Mouse (Mus musculus) limb, embryonic 12.5 days (tissue): ENCODE measurements around the gene Scml4. TPM values are rescaled to one million over a fixed set of nuclear protein-coding genes. Genes with fewer than 3 reads are reported as not detected.

Source experiments
- ATAC-seq: fragments of 200-750 bp; cut with Nextera tagmentation; 2 replicates; pipeline ENCODE4 v1.8.0; 2017; ENCODE audit warnings: low read depth, moderate TSS enrichment; ENCODE audit not compliant: insufficient number of reproducible peaks, insufficient read depth, low FRiP score, low TSS enrichment
- H3K27ac ChIP-seq: fragments of 300-500 bp; sonication (generic); 2 replicates; pipeline ENCODE4 v1.5.1; 2016; ENCODE audit warnings: mild to moderate bottlenecking, moderate library complexity
- H3K27me3 ChIP-seq: fragments of 300-500 bp; sonication (generic); 2 replicates; pipeline ENCODE4 v1.6.1; 2016; ENCODE audit warnings: mild to moderate bottlenecking, moderate library complexity
- H3K36me3 ChIP-seq: fragments of 300-500 bp; sonication (generic); 2 replicates; pipeline ENCODE4 v1.6.1; 2016; ENCODE audit warnings: mild to moderate bottlenecking, moderate library complexity
- H3K4me1 ChIP-seq: fragments of 300-500 bp; sonication (generic); replicated peaks from 2 replicates; pipeline ENCODE4 v1.6.1; 2016
- H3K4me2 ChIP-seq: fragments of 300-500 bp; sonication (generic); 2 replicates; pipeline ENCODE4 v1.6.1; 2016; ENCODE audit warnings: mild to moderate bottlenecking, moderate library complexity
- H3K4me3 ChIP-seq: fragments of 300-500 bp; sonication (generic); replicated peaks from 2 replicates; pipeline ENCODE4 v1.5.1; 2016; ENCODE audit warnings: mild to moderate bottlenecking
- H3K9ac ChIP-seq: fragments of 300-500 bp; sonication (generic); replicated peaks from 2 replicates; pipeline ENCODE4 v1.6.1; 2016; ENCODE audit warnings: mild to moderate bottlenecking, moderate library complexity
- H3K9me3 ChIP-seq: fragments of 300-500 bp; sonication (generic); 2 replicates; pipeline ENCODE4 v1.6.1; 2016; ENCODE audit warnings: mild to moderate bottlenecking, moderate library complexity
- WGBS: fragments of 180-500 bp; shearing (Covaris S2); methylation state at CpG from one replicate; pipeline ENCODE4 v1.1.7; 2016; 5-methylcytosine and 5-hydroxymethylcytosine counted together
- polyA plus RNA-seq: library from polyadenylated mRNA; unstranded; fragments of >200 nt; fragmentation: Nextera tagmentation; extraction: Ambion mirVana; gene quantifications from 2 replicates; pipeline ENCODE4 v1.2.1, GENCODE M21; 2016

Scml4 gene
- polyA plus RNA-seq, 1 experiment from 2014 or later = 0.89 TPM

GRCm38 (mm10) chr10:42947336-42947735 is 87.2 kb downstream of the Scml4 start:
- Histone ChIP-seq H3K9me3 (no peaks in the 10 kb centered on the region), H3K36me3 (no peaks in the 10 kb centered on the region), H3K27ac (no peak overlapping the region), H3K9ac (no peak overlapping the region), H3K4me1 (peaks cover 34% of the 10 kb centered on the region), H3K4me3 (no peak overlapping the region), H3K27me3 (peaks cover 7% of the 10 kb centered on the region; the same call in 1 of the 2 replicates), H3K4me2 (no peak overlapping the region)
- WGBS = 91% methylated on average over 5 of the region's 5 CpGs
- no peak for ATAC-seq

GRCm38 (mm10) chr10:42950252-42950751 is 90.1 kb downstream of the Scml4 start:
- Histone ChIP-seq H3K4me3 (peak overlapping the region; percentile 19), H3K36me3 (no peaks in the 10 kb centered on the region), H3K9ac (no peak overlapping the region), H3K4me1 (peaks cover 34% of the 10 kb centered on the region), H3K27ac (peak overlapping the region; percentile 84), H3K9me3 (no peaks in the 10 kb centered on the region), H3K27me3 (peaks cover 7% of the 10 kb centered on the region; the same call in 1 of the 2 replicates), H3K4me2 (peak overlapping the region; percentile 53)
- peak; percentile 83 for ATAC-seq
- WGBS = 1% methylated on average over 7 of the region's 8 CpGs

GRCm38 (mm10) chr10:42951078-42952045 is 91.2 kb downstream of the Scml4 start:
- 36% methylated on average over 20 of the region's 20 CpGs for WGBS
- H3K4me2 ChIP-seq = peak overlapping the region; percentile 53; the same call in 1 of the 2 replicates
- peaks cover 34% of the 10 kb centered on the region for H3K4me1 ChIP-seq
- H3K27me3 ChIP-seq = peaks cover 10% of the 10 kb centered on the region; the same call in 1 of the 2 replicates
- H3K4me3 ChIP-seq = no peak overlapping the region
- no peak for ATAC-seq
- H3K36me3 ChIP-seq = no peaks in the 10 kb centered on the region
- H3K9me3 ChIP-seq = no peaks in the 10 kb centered on the region
- H3K9ac ChIP-seq = no peak overlapping the region
- peak overlapping the region; percentile 84; the same call in 1 of the 2 replicates for H3K27ac ChIP-seq

DNA sequence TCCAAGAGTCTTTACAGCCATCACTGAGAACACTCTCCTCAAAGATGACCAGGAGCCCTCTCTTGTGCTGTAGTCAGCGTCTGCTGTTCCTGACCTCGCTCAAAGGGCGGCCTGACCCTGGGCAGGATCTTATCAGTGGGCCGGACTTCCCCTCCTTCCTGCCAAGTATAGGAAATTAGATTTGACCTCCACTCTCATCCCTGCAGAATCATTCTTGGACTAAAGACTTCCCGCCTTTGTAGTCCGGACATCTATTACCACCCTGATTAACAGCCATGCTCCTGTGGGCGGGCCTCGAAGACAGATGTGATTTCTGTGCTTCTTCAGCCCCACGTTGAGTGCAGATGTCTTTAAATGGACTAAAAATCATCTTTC is 91.9 kb downstream of the Scml4 start:
- H3K27ac ChIP-seq = no peak overlapping the region
- 18% methylated on average over 9 of the region's 9 CpGs for WGBS

GRCm38 (mm10) chr10:42953601-42954000 is 93.4 kb downstream of the Scml4 start:
- Histone ChIP-seq H3K36me3 (no peaks in the 10 kb centered on the region), H3K4me2 (no peak overlapping the region), H3K27ac (no peak overlapping the region), H3K4me3 (no peak overlapping the region), H3K27me3 (peaks cover 19% of the 10 kb centered on the region), H3K4me1 (peaks cover 41% of the 10 kb centered on the region), H3K9me3 (no peaks in the 10 kb centered on the region), H3K9ac (no peak overlapping the region)
- 73% methylated on average over 5 of the region's 5 CpGs for WGBS
- ATAC-seq = no peak

More for the DNA sequence above, 91.9 kb downstream of the Scml4 start:
- no peak overlapping the region for H3K4me2 ChIP-seq
- peaks cover 34% of the 10 kb centered on the region for H3K4me1 ChIP-seq
- no peaks in the 10 kb centered on the region for H3K36me3 ChIP-seq
- no peaks in the 10 kb centered on the region for H3K9me3 ChIP-seq
- no peak overlapping the region for H3K4me3 ChIP-seq
- peaks cover 14% of the 10 kb centered on the region for H3K27me3 ChIP-seq
- ATAC-seq = no peak
- H3K9ac ChIP-seq = no peak overlapping the region

DNA sequence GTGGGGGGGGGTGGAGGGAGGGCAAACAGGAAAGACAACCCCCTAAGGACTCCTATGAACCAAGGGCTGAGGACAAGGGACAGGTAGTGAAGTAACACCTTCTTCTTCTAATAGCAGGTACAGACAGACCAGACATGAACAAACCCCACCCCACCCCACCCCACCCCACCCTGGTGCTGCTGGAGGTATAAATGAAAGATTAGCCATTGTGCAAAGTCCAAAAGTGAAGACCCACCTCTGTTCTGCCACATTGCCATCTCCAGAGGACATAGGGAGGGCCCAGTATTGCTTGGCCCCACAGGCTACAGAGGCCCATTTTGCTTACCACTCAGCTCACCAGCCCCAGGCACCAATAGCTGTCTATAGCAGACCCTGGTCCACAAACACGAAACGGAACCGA is 95.0 kb downstream of the Scml4 start:
- Histone ChIP-seq H3K4me2 (no peak overlapping the region), H3K9me3 (no peaks in the 10 kb centered on the region), H3K27ac (no peak overlapping the region), H3K36me3 (no peaks in the 10 kb centered on the region), H3K27me3 (peaks cover 22% of the 10 kb centered on the region), H3K9ac (no peak overlapping the region), H3K4me1 (peaks cover 28% of the 10 kb centered on the region), H3K4me3 (no peak overlapping the region)
- 99% methylated on average over 3 of the region's 3 CpGs for WGBS
- no peak for ATAC-seq

GRCm38 (mm10) chr10:42957881-42958651 is 97.9 kb downstream of the Scml4 start:
- Histone ChIP-seq H3K27ac (no peak overlapping the region), H3K4me1 (peaks cover 20% of the 10 kb centered on the region), H3K27me3 (peaks cover 18% of the 10 kb centered on the region), H3K9ac (peak overlapping the region; percentile 54; the same call in 1 of the 2 replicates), H3K4me3 (peak overlapping the region; percentile 39), H3K4me2 (peak overlapping the region; percentile 59), H3K36me3 (no peaks in the 10 kb centered on the region), H3K9me3 (no peaks in the 10 kb centered on the region)
- WGBS = 8% methylated on average over 21 of the region's 21 CpGs
- no peak; the same call in 1 of the 2 replicates for ATAC-seq

- Histone ChIP-seq H3K4me1 (peaks cover 20% of the 10 kb centered on the region), H3K9ac (no peak overlapping the region), H3K9me3 (no peaks in the 10 kb centered on the region), H3K4me3 (no peak overlapping the region), H3K27ac (no peak overlapping the region), H3K4me2 (peak overlapping the region; percentile 59), H3K36me3 (no peaks in the 10 kb centered on the region), H3K27me3 (peaks cover 18% of the 10 kb centered on the region)
- WGBS = 59% methylated on average over 4 of the region's 4 CpGs
- ATAC-seq = no peak
Measured at GRCm38 (mm10) chr10:42958686-42959085, 98.5 kb downstream of the Scml4 start.

GRCm38 (mm10) chr10:42961771-42962170 is 101.6 kb downstream of the Scml4 start:
- Histone ChIP-seq H3K27me3 (peaks cover 14% of the 10 kb centered on the region), H3K4me2 (no peak overlapping the region), H3K36me3 (no peaks in the 10 kb centered on the region), H3K9me3 (no peaks in the 10 kb centered on the region), H3K9ac (no peak overlapping the region), H3K4me3 (no peak overlapping the region), H3K27ac (no peak overlapping the region), H3K4me1 (peaks cover 20% of the 10 kb centered on the region)
- no peak; the same call in 1 of the 2 replicates for ATAC-seq
- WGBS = 32% methylated on average over 6 of the region's 6 CpGs

DNA sequence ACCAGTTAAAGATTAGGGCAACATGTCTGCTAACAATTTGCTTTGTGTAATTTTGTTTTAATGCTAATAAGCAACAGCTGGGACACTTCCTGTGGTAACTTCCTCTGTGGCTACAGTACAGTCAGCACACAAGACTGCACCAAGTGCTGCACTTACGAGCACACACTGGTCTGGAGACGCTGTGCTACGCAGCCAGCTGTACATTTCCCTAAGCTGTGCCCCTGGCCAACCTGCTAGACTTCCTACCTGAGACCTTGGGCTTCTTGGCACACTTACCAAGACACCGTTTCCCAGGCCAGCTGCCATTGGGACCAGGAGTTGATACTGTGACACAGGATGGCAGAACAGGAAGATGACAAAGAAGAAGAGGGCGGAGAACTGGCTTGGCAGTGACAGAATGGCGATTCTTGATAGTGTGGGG is 102.0 kb downstream of the Scml4 start:
- H3K9me3 ChIP-seq = no peaks in the 10 kb centered on the region
- H3K27ac ChIP-seq = no peak overlapping the region
- H3K9ac ChIP-seq = no peak overlapping the region
- H3K4me1 ChIP-seq = peaks cover 20% of the 10 kb centered on the region
- no peaks in the 10 kb centered on the region for H3K36me3 ChIP-seq
- no peak for ATAC-seq
- 49% methylated on average over 6 of the region's 6 CpGs for WGBS
- H3K4me2 ChIP-seq = no peak overlapping the region; the same call in 1 of the 2 replicates
- H3K27me3 ChIP-seq = peaks cover 9% of the 10 kb centered on the region
- no peak overlapping the region for H3K4me3 ChIP-seq

- Histone ChIP-seq H3K27me3 (0 out of 2 replicates have a peak, but pooled peaks cover 6% of the 10 kb centered on the region), H3K4me1 (peaks cover 20% of the 10 kb centered on the region), H3K27ac (no peak overlapping the region), H3K4me2 (no peak overlapping the region), H3K36me3 (no peaks in the 10 kb centered on the region), H3K9ac (no peak overlapping the region), H3K4me3 (no peak overlapping the region), H3K9me3 (no peaks in the 10 kb centered on the region)
- WGBS = 91% methylated on average over 13 of the region's 13 CpGs
- ATAC-seq = no peak
Measured at GRCm38 (mm10) chr10:42962655-42963054, 102.5 kb downstream of the Scml4 start.
